Mouse (Mus musculus): ENCODE results near the gene Oaz1.

GRCm38 (mm10) chr10:80817164-80817563, 9.3 kb upstream of the Oaz1 start:
- no peak for TF ChIP-seq EP300 (IDR thresholded peaks at IDR 0.05; ENCODE audit: low read depth)
- no peak for TF ChIP-seq CTCF (IDR thresholded peaks at IDR 0.05; ENCODE audit: low read depth)

All from heart, postnatal 0 days (tissue).